Mouse (Mus musculus) lung, embryonic 16.5 days (tissue): Measurements from ENCODE around the gene Poc1b. TPM values are rescaled to one million over a fixed set of nuclear protein-coding genes. Genes with fewer than 3 reads are reported as not detected.

Source experiments
- ATAC-seq: fragments of 200-750 bp; cut with Nextera tagmentation; 2 replicates; pipeline ENCODE4 v1.8.0; 2017; ENCODE audit warnings: low read depth, mild to moderate bottlenecking, moderate library complexity
- H3K27ac ChIP-seq: fragments of 300-500 bp; sonication (generic); 2 replicates; pipeline ENCODE4 v1.5.1; 2014; ENCODE audit warnings: mild to moderate bottlenecking, control low read depth, low read length
- H3K27me3 ChIP-seq: fragments of 300-500 bp; sonication (generic); 2 replicates; pipeline ENCODE4 v1.6.1; 2014; ENCODE audit warnings: low read depth, low read length, mixed read lengths; ENCODE audit not compliant: control insufficient read depth, insufficient read depth
- H3K36me3 ChIP-seq: fragments of 300-500 bp; sonication (generic); 2 replicates; pipeline ENCODE4 v1.6.1; 2014; ENCODE audit warnings: low read length; ENCODE audit not compliant: control insufficient read depth, insufficient read depth
- H3K4me1 ChIP-seq: fragments of 300-500 bp; sonication (generic); replicated peaks from 2 replicates; pipeline ENCODE4 v1.6.1; 2014; ENCODE audit warnings: low read length, mixed read lengths; ENCODE audit not compliant: control insufficient read depth, insufficient read depth
- H3K4me2 ChIP-seq: fragments of 300-500 bp; sonication (generic); 2 replicates; pipeline ENCODE4 v1.6.1; 2014; ENCODE audit warnings: low read depth, low read length, control low read depth
- H3K4me3 ChIP-seq: fragments of 300-500 bp; sonication (generic); 2 replicates; pipeline ENCODE4 v1.5.1; 2014; ENCODE audit warnings: mild to moderate bottlenecking, low read length, control low read depth
- H3K9ac ChIP-seq: fragments of 300-500 bp; sonication (generic); 2 replicates; pipeline ENCODE4 v1.6.1; 2014; ENCODE audit warnings: low read length, control low read depth
- H3K9me3 ChIP-seq: fragments of 300-500 bp; sonication (generic); 2 replicates; pipeline ENCODE4 v1.6.1; 2016; ENCODE audit warnings: low read length; ENCODE audit not compliant: control insufficient read depth
- WGBS: fragments of 180-500 bp; shearing (Covaris S2); extraction: QIAGEN DNeasy Blood & Tissue Kit; methylation state at CpG from one replicate; pipeline ENCODE4 v1.1.7; 2014; 5-methylcytosine and 5-hydroxymethylcytosine counted together
- polyA plus RNA-seq: library from polyadenylated mRNA; unstranded; fragments of >200 nt; fragmentation: Nextera tagmentation; extraction: Ambion mirVana; gene quantifications from 2 replicates; pipeline ENCODE4 v1.2.1, GENCODE M21; 2015

Poc1b gene
- polyA plus RNA-seq, 1 experiment from 2014 or later: 22.7 TPM

DNA sequence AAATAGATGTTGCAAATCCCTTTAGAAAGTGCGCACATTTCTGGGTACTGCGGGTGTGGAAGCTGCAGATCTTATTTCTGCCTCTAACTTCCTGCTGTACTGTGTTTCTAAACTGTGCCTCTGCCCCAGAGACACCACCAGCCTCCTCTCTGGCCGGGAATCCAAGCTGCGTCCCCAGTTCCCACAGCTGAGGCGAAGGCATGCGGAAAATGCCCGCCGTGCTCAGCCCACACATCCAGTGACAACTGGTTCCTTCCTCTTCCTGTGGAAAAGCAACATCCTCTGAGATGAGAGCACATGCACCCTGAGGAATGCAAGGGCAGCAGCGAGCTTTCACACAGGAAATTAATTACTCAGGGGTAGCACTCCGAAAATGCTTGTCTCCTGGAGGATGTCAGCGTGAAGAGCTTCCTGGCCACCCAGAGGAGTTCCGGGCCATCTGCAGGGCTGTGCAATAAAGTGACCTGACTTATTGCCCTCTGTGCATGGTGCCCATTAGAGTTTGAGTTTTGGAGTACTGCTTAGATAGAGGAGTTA is 65.2 kb downstream of the Poc1b start:
- ATAC-seq: peak; percentile 82
- Histone ChIP-seq H3K27me3 (no peaks in the 10 kb centered on the region), H3K36me3 (no peaks in the 10 kb centered on the region), H3K9ac (peak overlapping the region; percentile 6), H3K27ac (peak overlapping the region; percentile 92), H3K9me3 (no peaks in the 10 kb centered on the region), H3K4me1 (peaks cover 31% of the 10 kb centered on the region), H3K4me2 (peak overlapping the region; percentile 34; the same call in 1 of the 2 replicates), H3K4me3 (no peak overlapping the region)
- WGBS: 10% methylated on average over 12 of the region's 12 CpGs

GRCm38 (mm10) chr10:99172906-99173507 is 66.2 kb downstream of the Poc1b start:
- no peaks in the 10 kb centered on the region for H3K27me3 ChIP-seq
- ATAC-seq: no peak
- H3K4me1 ChIP-seq: peaks cover 31% of the 10 kb centered on the region
- no peak overlapping the region for H3K4me2 ChIP-seq
- H3K36me3 ChIP-seq: no peaks in the 10 kb centered on the region
- no peak overlapping the region for H3K9ac ChIP-seq
- no peaks in the 10 kb centered on the region; the same call in 1 of the 2 replicates for H3K9me3 ChIP-seq
- no peak overlapping the region for H3K4me3 ChIP-seq
- 21% methylated on average over 7 of the region's 7 CpGs for WGBS
- peak overlapping the region; percentile 92 for H3K27ac ChIP-seq

DNA sequence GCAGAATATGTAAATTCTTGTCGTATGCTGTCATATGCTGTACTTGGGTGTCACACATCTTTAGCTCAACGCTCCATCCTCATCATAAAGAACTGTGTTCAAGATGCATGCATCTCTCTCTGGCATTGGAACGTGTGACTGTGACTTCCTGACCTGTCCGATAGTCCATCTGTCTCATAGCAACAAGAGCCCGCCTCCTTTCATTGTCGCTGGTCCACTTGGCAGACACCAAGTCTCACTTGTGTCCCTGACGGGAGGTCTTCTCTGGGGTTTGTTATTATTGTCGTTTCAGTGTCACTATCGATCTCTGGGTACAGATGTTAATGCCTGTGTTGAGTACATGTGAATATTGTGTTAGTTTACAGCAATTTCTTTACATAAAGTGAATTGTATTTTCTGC is 70.1 kb downstream of the Poc1b start:
- Histone ChIP-seq H3K27me3 (no peaks in the 10 kb centered on the region), H3K9me3 (peaks cover 4% of the 10 kb centered on the region), H3K9ac (no peak overlapping the region), H3K27ac (no peak overlapping the region), H3K36me3 (no peaks in the 10 kb centered on the region), H3K4me3 (no peak overlapping the region), H3K4me2 (no peak overlapping the region), H3K4me1 (peaks cover 12% of the 10 kb centered on the region)
- no peak for ATAC-seq
- WGBS: 53% methylated on average over 9 of the region's 9 CpGs

- H3K27ac ChIP-seq: no peak overlapping the region
- peaks cover 1% of the 10 kb centered on the region for H3K4me1 ChIP-seq
- ATAC-seq: no peak
- H3K4me2 ChIP-seq: no peak overlapping the region
- H3K9ac ChIP-seq: no peak overlapping the region
- H3K27me3 ChIP-seq: no peaks in the 10 kb centered on the region
- WGBS: 79% methylated on average over 2 of the region's 2 CpGs
- H3K36me3 ChIP-seq: no peaks in the 10 kb centered on the region
- H3K4me3 ChIP-seq: no peak overlapping the region
- H3K9me3 ChIP-seq: peaks cover 4% of the 10 kb centered on the region
Observed at GRCm38 (mm10) chr10:99178118-99178517, 71.3 kb downstream of the Poc1b start.

- whole genome bisulfite sequencing: 82% methylated on average over 5 of the region's 5 CpGs
- H3K4me2 ChIP-seq: no peak overlapping the region
- no peaks in the 10 kb centered on the region for H3K36me3 ChIP-seq
- no peak overlapping the region for H3K9ac ChIP-seq
- no peak for ATAC-seq
- peaks cover 4% of the 10 kb centered on the region for H3K9me3 ChIP-seq
- H3K4me3 ChIP-seq: no peak overlapping the region
- no peaks in the 10 kb centered on the region for H3K27me3 ChIP-seq
- no peak overlapping the region for H3K27ac ChIP-seq
- H3K4me1 ChIP-seq: no peaks in the 10 kb centered on the region
Observed at GRCm38 (mm10) chr10:99179122-99179521, 72.3 kb downstream of the Poc1b start.

- H3K4me2 ChIP-seq: no peak overlapping the region
- no peaks in the 10 kb centered on the region for H3K4me1 ChIP-seq
- 87% methylated on average over 4 of the region's 4 CpGs for WGBS
- H3K4me3 ChIP-seq: no peak overlapping the region
- no peak overlapping the region for H3K9ac ChIP-seq
- H3K27ac ChIP-seq: no peak overlapping the region
- no peaks in the 10 kb centered on the region for H3K27me3 ChIP-seq
- no peak for ATAC-seq
- no peaks in the 10 kb centered on the region for H3K36me3 ChIP-seq
- H3K9me3 ChIP-seq: peaks cover 4% of the 10 kb centered on the region
Observed at GRCm38 (mm10) chr10:99179566-99179965, 72.7 kb downstream of the Poc1b start.

DNA sequence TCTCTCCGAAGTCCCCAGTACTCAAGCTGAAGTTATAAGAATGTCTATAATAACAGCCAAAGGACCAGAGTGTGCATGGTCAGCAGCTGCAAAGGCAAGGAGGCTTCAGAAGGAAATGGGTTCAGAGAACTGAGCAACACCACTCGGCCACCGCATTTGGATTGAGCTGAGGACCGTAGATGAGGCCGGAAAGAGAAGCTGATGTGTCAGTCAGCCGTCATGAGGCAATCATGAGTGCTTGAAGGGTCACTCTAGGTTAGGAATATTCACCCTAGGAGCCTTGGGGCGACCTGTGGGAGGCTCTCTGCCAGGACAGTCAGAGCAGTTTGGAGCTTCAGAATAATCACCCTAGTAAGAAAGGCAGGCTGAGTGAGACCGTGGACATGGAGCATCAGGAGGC is 74.7 kb downstream of the Poc1b start:
- H3K27me3 ChIP-seq: no peaks in the 10 kb centered on the region
- ATAC-seq: no peak
- no peaks in the 10 kb centered on the region for H3K36me3 ChIP-seq
- no peak overlapping the region for H3K4me2 ChIP-seq
- 89% methylated on average over 8 of the region's 8 CpGs for WGBS
- no peak overlapping the region for H3K9ac ChIP-seq
- H3K27ac ChIP-seq: no peak overlapping the region
- no peaks in the 10 kb centered on the region for H3K4me1 ChIP-seq
- no peak overlapping the region for H3K4me3 ChIP-seq
- peaks cover 4% of the 10 kb centered on the region for H3K9me3 ChIP-seq

GRCm38 (mm10) chr10:99182107-99182506 is 75.3 kb downstream of the Poc1b start:
- 65% methylated on average over 5 of the region's 5 CpGs for WGBS
- Histone ChIP-seq H3K27ac (no peak overlapping the region), H3K4me1 (no peaks in the 10 kb centered on the region), H3K36me3 (no peaks in the 10 kb centered on the region), H3K4me2 (no peak overlapping the region), H3K4me3 (no peak overlapping the region), H3K27me3 (no peaks in the 10 kb centered on the region), H3K9me3 (peaks cover 4% of the 10 kb centered on the region), H3K9ac (no peak overlapping the region)
- ATAC-seq: no peak

DNA sequence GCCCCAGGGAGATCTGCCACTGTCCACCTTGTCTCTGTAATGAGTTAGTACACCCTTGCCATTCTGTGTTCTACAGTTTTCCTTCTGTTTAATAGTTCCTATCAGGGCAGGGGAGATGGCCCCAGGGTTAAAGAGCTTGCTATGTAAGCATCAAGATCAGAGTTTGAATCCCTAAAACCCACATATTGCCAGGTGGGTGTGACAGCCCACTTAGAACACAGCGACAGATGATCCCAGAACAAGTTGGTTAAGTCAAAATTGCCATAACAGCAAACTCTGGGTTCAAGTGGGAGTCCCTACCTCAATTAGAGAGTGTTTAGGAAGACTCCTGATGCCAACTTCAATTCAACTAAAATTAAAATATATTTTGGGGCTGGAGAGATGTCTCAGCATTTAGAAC is 81.3 kb downstream of the Poc1b start:
- H3K9me3 ChIP-seq: no peaks in the 10 kb centered on the region
- H3K4me2 ChIP-seq: no peak overlapping the region
- H3K27ac ChIP-seq: no peak overlapping the region
- WGBS: 82% methylated on average over 1 of the region's 1 CpGs
- no peaks in the 10 kb centered on the region for H3K4me1 ChIP-seq
- no peak overlapping the region for H3K4me3 ChIP-seq
- H3K9ac ChIP-seq: no peak overlapping the region
- no peak for ATAC-seq
- H3K27me3 ChIP-seq: no peaks in the 10 kb centered on the region
- H3K36me3 ChIP-seq: no peaks in the 10 kb centered on the region
